Comparison of ENCODE assay signal across 8 mouse cellular contexts in the genomic region with DNA sequence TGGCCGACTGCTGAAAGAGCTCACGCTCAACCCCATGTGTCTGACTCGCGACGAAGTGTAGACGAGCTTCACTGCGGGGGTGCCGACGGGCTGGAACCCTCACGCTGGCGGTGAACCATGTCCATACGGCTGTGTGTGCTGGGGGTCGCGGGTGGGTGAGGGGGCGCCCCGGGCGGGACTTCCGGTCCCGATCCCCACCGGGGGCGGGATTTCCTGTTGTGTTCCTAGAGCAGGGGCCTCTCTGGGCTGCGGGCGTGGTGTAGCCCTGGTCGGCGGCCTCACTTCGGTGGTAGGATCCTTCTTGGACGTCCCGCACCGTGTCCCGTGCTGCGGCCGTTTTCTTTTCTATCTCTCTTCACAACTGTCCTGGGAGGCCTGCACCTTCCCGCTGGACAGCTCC. TPM values are rescaled to one million over a fixed set of nuclear protein-coding genes. Genes with fewer than 3 reads are reported as not detected.
DNase-seq lines count a peak whose midpoint lies in the region; ATAC-seq and TF ChIP-seq lines count a peak whose summit lies in the region.

No protein-coding gene starts in this region.

- no peak for TF ChIP-seq POLR2A in cerebellum, adult 2 months (IDR thresholded peaks at IDR 0.05; ENCODE audit: borderline replicate concordance, insufficient read depth, low read length)

- H3K27ac ChIP-seq in cerebellum, adult 2 months (ENCODE audit: insufficient read depth, low read length), result peak overlapping the region; percentile 96
- H3K27ac ChIP-seq in forebrain, embryonic 14.5 days (ENCODE audit: low read depth, low read length), result peak overlapping the region; percentile 97
- H3K27ac ChIP-seq in hindbrain, embryonic 14.5 days, result peak overlapping the region; percentile 98
- peak overlapping the region; percentile 95 for H3K27ac ChIP-seq in limb, embryonic 13.5 days
- peak overlapping the region; percentile 99 for H3K27ac ChIP-seq in midbrain, embryonic 15.5 days
- H3K27ac ChIP-seq in stomach, embryonic 16.5 days (ENCODE audit: low read length), result peak overlapping the region; percentile 97

- peak overlapping the region; percentile 75 for H3K4me3 ChIP-seq in cerebellum, adult 2 months (replicated peaks; ENCODE audit: insufficient read depth, low read depth, low read length)
- peak overlapping the region; percentile 82 for H3K4me3 ChIP-seq in forebrain, embryonic 14.5 days (ENCODE audit: low read depth, low read length)
- H3K4me3 ChIP-seq in hindbrain, embryonic 14.5 days (replicated peaks; ENCODE audit: low read length), result peak overlapping the region; percentile 74
- H3K4me3 ChIP-seq in limb, embryonic 13.5 days, result peak overlapping the region; percentile 79
- peak overlapping the region; percentile 86 for H3K4me3 ChIP-seq in midbrain, embryonic 15.5 days
- H3K4me3 ChIP-seq in stomach, embryonic 16.5 days (replicated peaks; ENCODE audit: low read length), result peak overlapping the region; percentile 66

- peak overlapping the region; percentile 85 for H3K4me2 ChIP-seq in forebrain, embryonic 14.5 days (ENCODE audit: low read length)
- H3K4me2 ChIP-seq in hindbrain, embryonic 14.5 days (replicated peaks), result peak overlapping the region; percentile 85
- peak overlapping the region; percentile 94 for H3K4me2 ChIP-seq in limb, embryonic 13.5 days (replicated peaks)
- peak overlapping the region; percentile 70 for H3K4me2 ChIP-seq in midbrain, embryonic 15.5 days
- peak overlapping the region; percentile 93 for H3K4me2 ChIP-seq in stomach, embryonic 16.5 days (ENCODE audit: low read depth, low read length)

- no peak for DNase-seq in cerebellum, adult 2 months
- no peak for DNase-seq in cerebellum, adult 9-10 months
- DNase-seq in adrenal gland, adult 8-10 months, result peak; percentile 72
- peak; percentile 83 for DNase-seq in forebrain, embryonic 14.5 days (ENCODE audit: low spot score)
- peak; percentile 72 for DNase-seq in hindbrain, embryonic 14.5 days (ENCODE audit: low spot score)

- peak; percentile 44 for ATAC-seq in forebrain, embryonic 14.5 days
- ATAC-seq in hindbrain, embryonic 14.5 days (ENCODE audit: low FRiP score), result peak; percentile 49
- ATAC-seq in limb, embryonic 13.5 days (ENCODE audit: low FRiP score, low read depth), result peak; percentile 57
- peak; percentile 31 for ATAC-seq in midbrain, embryonic 15.5 days (replicated peaks)
- ATAC-seq in stomach, embryonic 16.5 days (ENCODE audit: insufficient read depth, low FRiP score), result peak; percentile 23

- TF ChIP-seq CTCF in cerebellum, adult 2 months (IDR thresholded peaks at IDR 0.05; ENCODE audit: borderline replicate concordance, insufficient read depth, low read depth, low read length), result no peak

- H3K9ac ChIP-seq in forebrain, embryonic 14.5 days (ENCODE audit: low read length), result peak overlapping the region; percentile 78
- H3K9ac ChIP-seq in hindbrain, embryonic 14.5 days, result peak overlapping the region; percentile 87
- peak overlapping the region; percentile 82 for H3K9ac ChIP-seq in limb, embryonic 13.5 days
- peak overlapping the region; percentile 84 for H3K9ac ChIP-seq in midbrain, embryonic 15.5 days
- H3K9ac ChIP-seq in stomach, embryonic 16.5 days (ENCODE audit: low read length), result peak overlapping the region; percentile 84

- H3K27me3 ChIP-seq in cerebellum, adult 2 months (ENCODE audit: control insufficient read depth, insufficient read depth, low read length), result no peaks in the 10 kb centered on the region
- no peaks in the 10 kb centered on the region for H3K27me3 ChIP-seq in forebrain, embryonic 14.5 days (replicated peaks; ENCODE audit: control insufficient read depth, insufficient read depth, low read length)
- H3K27me3 ChIP-seq in hindbrain, embryonic 14.5 days (ENCODE audit: control insufficient read depth, insufficient read depth, low read length), result no peaks in the 10 kb centered on the region
- no peaks in the 10 kb centered on the region for H3K27me3 ChIP-seq in limb, embryonic 13.5 days
- H3K27me3 ChIP-seq in midbrain, embryonic 15.5 days (replicated peaks), result no peaks in the 10 kb centered on the region
- H3K27me3 ChIP-seq in stomach, embryonic 16.5 days (ENCODE audit: control insufficient read depth, insufficient read depth, low read length), result no peaks in the 10 kb centered on the region

- WGBS in cerebellum, adult 2 months, result 2% methylated on average over 33 of the region's 33 CpGs
- under 1% methylated on average over 33 of the region's 33 CpGs for WGBS in forebrain, embryonic 14.5 days
- under 1% methylated on average over 31 of the region's 33 CpGs for WGBS in hindbrain, embryonic 14.5 days
- under 1% methylated on average over 33 of the region's 33 CpGs for WGBS in limb, embryonic 13.5 days
- WGBS in midbrain, embryonic 15.5 days, result under 1% methylated on average over 33 of the region's 33 CpGs
- WGBS in stomach, embryonic 16.5 days, result under 1% methylated on average over 29 of the region's 33 CpGs

- H3K4me1 ChIP-seq in cerebellum, adult 2 months (ENCODE audit: control insufficient read depth, insufficient read depth, low read length), result peaks cover 9% of the 10 kb centered on the region; the same call in 1 of the 2 replicates
- H3K4me1 ChIP-seq in forebrain, embryonic 14.5 days (ENCODE audit: control insufficient read depth, insufficient read depth, low read length), result peaks cover 30% of the 10 kb centered on the region
- H3K4me1 ChIP-seq in hindbrain, embryonic 14.5 days (replicated peaks; ENCODE audit: control insufficient read depth, insufficient read depth, low read length), result peaks cover 35% of the 10 kb centered on the region
- peaks cover 55% of the 10 kb centered on the region for H3K4me1 ChIP-seq in limb, embryonic 13.5 days
- peaks cover 52% of the 10 kb centered on the region for H3K4me1 ChIP-seq in midbrain, embryonic 15.5 days
- H3K4me1 ChIP-seq in stomach, embryonic 16.5 days (ENCODE audit: control insufficient read depth, insufficient read depth, low read length), result peaks cover 40% of the 10 kb centered on the region

- H3K9me3 ChIP-seq in forebrain, embryonic 14.5 days (replicated peaks; ENCODE audit: control insufficient read depth, low read length), result no peaks in the 10 kb centered on the region
- no peaks in the 10 kb centered on the region for H3K9me3 ChIP-seq in hindbrain, embryonic 14.5 days (ENCODE audit: control insufficient read depth, low read length)
- no peaks in the 10 kb centered on the region for H3K9me3 ChIP-seq in limb, embryonic 13.5 days
- no peaks in the 10 kb centered on the region for H3K9me3 ChIP-seq in midbrain, embryonic 15.5 days
- no peaks in the 10 kb centered on the region for H3K9me3 ChIP-seq in stomach, embryonic 16.5 days (replicated peaks; ENCODE audit: control insufficient read depth, low read length)

- H3K36me3 ChIP-seq in forebrain, embryonic 14.5 days (ENCODE audit: control insufficient read depth, insufficient read depth, low read length), result peaks cover 26% of the 10 kb centered on the region
- H3K36me3 ChIP-seq in hindbrain, embryonic 14.5 days (replicated peaks; ENCODE audit: control insufficient read depth, insufficient read depth), result peaks cover 28% of the 10 kb centered on the region
- H3K36me3 ChIP-seq in limb, embryonic 13.5 days, result peaks cover 40% of the 10 kb centered on the region
- H3K36me3 ChIP-seq in midbrain, embryonic 15.5 days (replicated peaks), result peaks cover 19% of the 10 kb centered on the region
- H3K36me3 ChIP-seq in stomach, embryonic 16.5 days (ENCODE audit: control insufficient read depth, insufficient read depth, low read length), result peaks cover 15% of the 10 kb centered on the region

RNA-seq across cellular contexts. Expression of gene Tbc1d17, which starts 1.3 kb away (rescaled TPM):
- polyA plus RNA-seq in cerebellum, adult 2 months (2012; rRNA removed), result 119 and 123 TPM in 2 replicates
- total RNA-seq in adrenal gland, adult 8-10 months (2022), result 10 to 100 TPM; 69.4 to 94.9 (median 86.1) TPM
- 79.6 and 105 TPM in 2 replicates for polyA plus RNA-seq in forebrain, embryonic 14.5 days (2014; fragmentation: Nextera tagmentation; extraction: Ambion mirVana)
- 98.5 and 104 TPM in 2 replicates for polyA plus RNA-seq in hindbrain, embryonic 14.5 days (2014; fragmentation: Nextera tagmentation; extraction: Ambion mirVana)
- polyA plus RNA-seq in limb, embryonic 13.5 days (2015; fragmentation: Nextera tagmentation; extraction: Ambion mirVana), result 86.0 and 90.5 TPM in 2 replicates
- polyA plus RNA-seq in midbrain, embryonic 15.5 days (2015; fragmentation: Nextera tagmentation; extraction: Ambion mirVana), result 121 and 122 TPM in 2 replicates
- polyA plus RNA-seq in stomach, embryonic 16.5 days (2015; fragmentation: Nextera tagmentation; extraction: Ambion mirVana), result 71.7 and 74.1 TPM in 2 replicates

RNA-seq across cellular contexts. Expression of gene Akt1s1, which starts 1.4 kb away (rescaled TPM):
- 78.3 and 83.6 TPM in 2 replicates for polyA plus RNA-seq in cerebellum, adult 2 months (2012; rRNA removed)
- total RNA-seq in adrenal gland, adult 8-10 months (2022), result 100 to 1,000 TPM; 106 to 137 (median 120) TPM
- 70.4 and 75.4 TPM in 2 replicates for polyA plus RNA-seq in forebrain, embryonic 14.5 days (2014; fragmentation: Nextera tagmentation; extraction: Ambion mirVana)
- 57.6 and 59.1 TPM in 2 replicates for polyA plus RNA-seq in hindbrain, embryonic 14.5 days (2014; fragmentation: Nextera tagmentation; extraction: Ambion mirVana)
- polyA plus RNA-seq in limb, embryonic 13.5 days (2015; fragmentation: Nextera tagmentation; extraction: Ambion mirVana), result 112 and 122 TPM in 2 replicates
- polyA plus RNA-seq in midbrain, embryonic 15.5 days (2015; fragmentation: Nextera tagmentation; extraction: Ambion mirVana), result 89.7 and 91.1 TPM in 2 replicates
- 73.5 and 83.1 TPM in 2 replicates for polyA plus RNA-seq in stomach, embryonic 16.5 days (2015; fragmentation: Nextera tagmentation; extraction: Ambion mirVana)

RNA-seq across cellular contexts. Expression of gene Pnkp, which starts 6.8 kb away (rescaled TPM):
- polyA plus RNA-seq in cerebellum, adult 2 months (2012; rRNA removed), result 38.3 and 46.7 TPM in 2 replicates
- total RNA-seq in adrenal gland, adult 8-10 months (2022), result 10 to 100 TPM; 46.6 to 56.6 (median 53.6) TPM
- polyA plus RNA-seq in forebrain, embryonic 14.5 days (2014; fragmentation: Nextera tagmentation; extraction: Ambion mirVana), result 30.0 and 31.7 TPM in 2 replicates
- polyA plus RNA-seq in hindbrain, embryonic 14.5 days (2014; fragmentation: Nextera tagmentation; extraction: Ambion mirVana), result 23.4 and 26.5 TPM in 2 replicates
- 33.1 and 33.9 TPM in 2 replicates for polyA plus RNA-seq in limb, embryonic 13.5 days (2015; fragmentation: Nextera tagmentation; extraction: Ambion mirVana)
- 30.5 and 32.8 TPM in 2 replicates for polyA plus RNA-seq in midbrain, embryonic 15.5 days (2015; fragmentation: Nextera tagmentation; extraction: Ambion mirVana)
- 32.6 and 34.8 TPM in 2 replicates for polyA plus RNA-seq in stomach, embryonic 16.5 days (2015; fragmentation: Nextera tagmentation; extraction: Ambion mirVana)

RNA-seq across cellular contexts. Expression of gene Ptov1, which starts 19.4 kb away (rescaled TPM):
- polyA plus RNA-seq in cerebellum, adult 2 months (2012; rRNA removed), result 355 and 364 TPM in 2 replicates
- total RNA-seq in adrenal gland, adult 8-10 months (2022), result 100 to 1,000 TPM; 273 to 304 (median 292) TPM
- polyA plus RNA-seq in forebrain, embryonic 14.5 days (2014; fragmentation: Nextera tagmentation; extraction: Ambion mirVana), result 447 and 458 TPM in 2 replicates
- 430 and 454 TPM in 2 replicates for polyA plus RNA-seq in hindbrain, embryonic 14.5 days (2014; fragmentation: Nextera tagmentation; extraction: Ambion mirVana)
- 502 and 514 TPM in 2 replicates for polyA plus RNA-seq in limb, embryonic 13.5 days (2015; fragmentation: Nextera tagmentation; extraction: Ambion mirVana)
- 517 and 553 TPM in 2 replicates for polyA plus RNA-seq in midbrain, embryonic 15.5 days (2015; fragmentation: Nextera tagmentation; extraction: Ambion mirVana)
- polyA plus RNA-seq in stomach, embryonic 16.5 days (2015; fragmentation: Nextera tagmentation; extraction: Ambion mirVana), result 150 and 156 TPM in 2 replicates

RNA-seq across cellular contexts. Expression of gene Atf5, which starts 33.7 kb away (rescaled TPM):
- polyA plus RNA-seq in cerebellum, adult 2 months (2012; rRNA removed), result 19.6 and 23.8 TPM in 2 replicates
- 100 to 1,000 TPM in 1 of 4 experiments, 10 to 100 TPM in 3; 76.2 to 108 (median 82.7) TPM for total RNA-seq in adrenal gland, adult 8-10 months (2022)
- polyA plus RNA-seq in forebrain, embryonic 14.5 days (2014; fragmentation: Nextera tagmentation; extraction: Ambion mirVana), result 4.2 and 4.7 TPM in 2 replicates
- 2.2 and 2.5 TPM in 2 replicates for polyA plus RNA-seq in hindbrain, embryonic 14.5 days (2014; fragmentation: Nextera tagmentation; extraction: Ambion mirVana)
- 3.2 and 3.6 TPM in 2 replicates for polyA plus RNA-seq in limb, embryonic 13.5 days (2015; fragmentation: Nextera tagmentation; extraction: Ambion mirVana)
- polyA plus RNA-seq in midbrain, embryonic 15.5 days (2015; fragmentation: Nextera tagmentation; extraction: Ambion mirVana), result 2.8 and 3.9 TPM in 2 replicates
- polyA plus RNA-seq in stomach, embryonic 16.5 days (2015; fragmentation: Nextera tagmentation; extraction: Ambion mirVana), result 3.8 and 4.6 TPM in 2 replicates

Comparison
In these comparisons a context has a peak if more than half of its experiments do, and no peak if none do; other contexts are left out.
1. DNase-seq: peak in adrenal gland, adult 8-10 months (single experiment), forebrain, embryonic 14.5 days (single experiment) and hindbrain, embryonic 14.5 days (single experiment); none in cerebellum, adult 2 months (0 of 2) and cerebellum, adult 9-10 months (single experiment).
2. Peak in every context shown above with its lines, with median percentiles within 50 percentile points of each other: H3K27ac ChIP-seq, H3K4me3 ChIP-seq, ATAC-seq, H3K4me2 ChIP-seq and H3K9ac ChIP-seq.